Mouse (Mus musculus) heart, postnatal 0 days (tissue): ENCODE data around the gene Slmap. TPM values are rescaled to one million over a fixed set of nuclear protein-coding genes. Genes with fewer than 3 reads are reported as not detected.

Experiments used
- ATAC-seq: fragments of 200-750 bp; cut with Nextera tagmentation; 2 replicates; pipeline ENCODE4 v1.8.0; 2017; ENCODE audit warnings: low read depth, moderate number of reproducible peaks, moderate library complexity; ENCODE audit not compliant: insufficient read depth
- DNase-seq: peaks from one replicate; pipeline ENCODE4 v3.0.0-alpha.2; 2016; ENCODE audit warnings: low spot score
- H3K27ac ChIP-seq: fragments of 300-500 bp; sonication (generic); 2 replicates; pipeline ENCODE4 v1.5.1; 2014; ENCODE audit warnings: low read depth, mild to moderate bottlenecking
- H3K27me3 ChIP-seq: fragments of 300-500 bp; sonication (generic); 2 replicates; pipeline ENCODE4 v1.6.1; 2014; ENCODE audit warnings: low read length, mixed read lengths; ENCODE audit not compliant: control insufficient read depth, insufficient read depth
- H3K36me3 ChIP-seq: fragments of 300-500 bp; sonication (generic); replicated peaks from 2 replicates; pipeline ENCODE4 v1.6.1; 2014; ENCODE audit warnings: low read length, mixed read lengths; ENCODE audit not compliant: control insufficient read depth, insufficient read depth
- H3K4me1 ChIP-seq: fragments of 300-500 bp; sonication (generic); 2 replicates; pipeline ENCODE4 v1.6.1; 2014; ENCODE audit warnings: antibody characterized with exemption; ENCODE audit not compliant: control insufficient read depth, insufficient read depth
- H3K4me2 ChIP-seq: fragments of 300-500 bp; sonication (generic); 2 replicates; pipeline ENCODE4 v1.6.1; 2014; ENCODE audit warnings: low read depth, mild to moderate bottlenecking, low read length, moderate library complexity
- H3K4me3 ChIP-seq: fragments of 300-500 bp; sonication (generic); 2 replicates; pipeline ENCODE4 v1.5.1; 2014; ENCODE audit warnings: low read depth, low read length
- H3K9ac ChIP-seq: fragments of 300-500 bp; sonication (generic); replicated peaks from 2 replicates; pipeline ENCODE4 v1.6.1; 2014; ENCODE audit warnings: low read depth, low read length, mixed read lengths
- H3K9me3 ChIP-seq: fragments of 300-500 bp; sonication (generic); replicated peaks from 2 replicates; pipeline ENCODE4 v1.6.1; 2016; ENCODE audit warnings: low read length; ENCODE audit not compliant: control insufficient read depth
- CTCF ChIP-seq: IDR thresholded peaks from 2 replicates; pipeline ENCODE4 v1.5.1; 2016; ENCODE audit warnings: antibody characterized with exemption, control low read depth, low read depth
- EP300 ChIP-seq: IDR thresholded peaks from 2 replicates; pipeline ENCODE4 v1.6.1; 2016; ENCODE audit warnings: antibody characterized with exemption, low read depth
- WGBS: fragments of 180-500 bp; shearing (Covaris S2); extraction: QIAGEN DNeasy Blood & Tissue Kit; methylation state at CpG from one replicate; pipeline ENCODE4 v1.1.7; 2014; 5-methylcytosine and 5-hydroxymethylcytosine counted together
- polyA plus RNA-seq: library from polyadenylated mRNA; unstranded; fragments of >200 nt; fragmentation: Nextera tagmentation; extraction: Ambion mirVana; gene quantifications from 2 replicates; pipeline ENCODE4 v1.2.1, GENCODE M21; 2015
- total RNA-seq: library from RNA; depleted of rRNA; stranded (reverse); fragments of >200 nt; gene quantifications from 2 replicates; pipeline ENCODE4 v1.2.3, GENCODE M21; 2014; ENCODE audit warnings: low replicate concordance

Gene Slmap
- total and polyA plus RNA-seq, 2 experiments from 2014 or later: 140 to 146 TPM

DNA sequence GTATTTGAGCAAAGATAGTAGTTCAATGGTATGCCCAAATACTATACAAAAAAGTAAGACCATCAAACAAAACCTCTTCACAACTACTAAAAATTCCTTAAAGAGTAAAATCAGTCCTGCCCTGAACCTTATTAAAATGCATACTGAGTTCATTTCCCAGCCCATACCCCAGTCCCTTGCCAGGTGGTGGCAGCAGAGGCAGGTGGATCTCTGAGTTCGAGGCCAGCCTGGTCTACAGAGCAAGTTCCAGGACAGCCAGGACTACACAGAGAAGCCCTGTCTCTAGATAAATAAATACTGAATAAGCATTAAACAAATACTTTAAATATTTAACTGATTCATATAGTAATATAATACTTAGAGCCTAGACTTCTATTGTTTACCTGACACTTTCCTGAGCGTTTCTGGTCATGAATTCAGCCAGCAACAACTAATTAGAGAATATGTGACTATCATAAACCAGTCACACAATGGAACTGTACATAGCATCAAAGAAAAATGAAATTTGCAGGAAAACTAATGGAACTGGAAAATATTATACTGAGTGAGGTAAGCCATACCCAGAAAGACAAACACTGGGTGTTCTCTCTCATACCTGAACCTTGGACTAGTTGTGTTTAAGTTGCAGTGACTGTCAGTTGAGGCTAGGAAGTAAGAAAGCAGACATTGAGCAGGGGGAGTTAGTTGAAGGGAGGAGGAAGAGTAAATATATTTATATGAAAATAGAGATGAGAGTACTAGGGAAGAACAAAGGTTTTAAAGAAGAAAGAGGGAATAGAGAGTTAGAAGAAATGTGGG lies 34.4 kb downstream of the Slmap start:
- Histone ChIP-seq H3K36me3 (no peaks in the 10 kb centered on the region), H3K9ac (no peak overlapping the region), H3K4me1 (0 out of 2 replicates have a peak, but pooled peaks cover 6% of the 10 kb centered on the region), H3K9me3 (no peaks in the 10 kb centered on the region), H3K4me3 (no peak overlapping the region), H3K27ac (no peak overlapping the region), H3K27me3 (no peaks in the 10 kb centered on the region), H3K4me2 (no peak overlapping the region)
- TF ChIP-seq EP300: no peak
- TF ChIP-seq CTCF: no peak
- no peak for DNase-seq
- 88% methylated on average over 2 of the region's 2 CpGs for WGBS
- ATAC-seq: no peak

DNA sequence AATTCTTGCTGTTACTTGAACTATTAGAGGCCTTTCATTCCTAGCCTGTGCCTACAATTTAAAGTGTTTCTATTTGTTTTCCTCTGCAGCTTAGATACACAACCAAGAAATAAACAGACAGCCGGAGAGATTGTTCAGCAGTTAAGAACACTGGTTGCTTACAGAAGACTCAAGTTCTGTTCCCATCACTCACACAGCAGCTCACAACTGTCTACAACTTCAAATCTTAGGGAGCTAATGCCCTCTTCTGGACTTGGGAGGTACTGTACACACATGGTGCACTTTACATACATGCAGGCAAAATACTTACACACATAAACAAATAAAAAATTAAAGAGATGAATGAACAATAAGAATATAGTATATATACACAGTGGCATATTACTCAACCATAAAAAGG lies 39.7 kb downstream of the Slmap start:
- no peak overlapping the region for H3K4me3 ChIP-seq
- H3K27me3 ChIP-seq: no peaks in the 10 kb centered on the region
- H3K27ac ChIP-seq: no peak overlapping the region
- no peak overlapping the region for H3K4me2 ChIP-seq
- no peaks in the 10 kb centered on the region for H3K36me3 ChIP-seq
- DNase-seq (no peak), ATAC-seq (no peak)
- no peak for TF ChIP-seq EP300
- TF ChIP-seq CTCF: no peak; the same call in 1 of the 2 replicates
- no peaks in the 10 kb centered on the region for H3K4me1 ChIP-seq
- H3K9me3 ChIP-seq: no peaks in the 10 kb centered on the region
- WGBS: 92% methylated on average over 1 of the region's 1 CpGs
- H3K9ac ChIP-seq: no peak overlapping the region

DNA sequence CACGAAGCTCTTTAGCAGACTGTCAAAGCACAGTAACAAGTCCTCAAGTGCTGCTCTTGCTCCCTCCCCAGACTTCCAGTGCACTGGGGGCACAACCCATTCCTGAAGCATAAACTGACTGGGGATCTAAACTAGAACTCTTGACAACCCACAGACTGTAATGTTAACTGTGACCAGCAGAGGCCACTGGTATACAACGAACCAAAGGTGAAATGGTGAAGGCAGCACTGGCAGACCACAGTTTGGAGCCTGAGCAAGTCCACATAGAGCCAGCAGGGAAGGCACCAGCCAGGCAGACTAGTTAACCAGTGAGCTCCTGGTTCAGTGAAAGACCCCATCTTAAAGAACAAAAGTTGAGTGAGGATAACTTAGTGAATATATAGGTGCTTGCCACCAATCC lies 43.6 kb downstream of the Slmap start:
- peak; percentile 97 for TF ChIP-seq CTCF
- no peak for TF ChIP-seq EP300
- Histone ChIP-seq H3K36me3 (no peaks in the 10 kb centered on the region), H3K9ac (no peak overlapping the region), H3K27ac (no peak overlapping the region), H3K9me3 (no peaks in the 10 kb centered on the region), H3K4me3 (no peak overlapping the region), H3K4me1 (no peaks in the 10 kb centered on the region), H3K27me3 (no peaks in the 10 kb centered on the region), H3K4me2 (no peak overlapping the region)
- ATAC-seq (peak; percentile 73), DNase-seq (peak; percentile 81)
- WGBS: 20% methylated on average over 2 of the region's 2 CpGs

DNA sequence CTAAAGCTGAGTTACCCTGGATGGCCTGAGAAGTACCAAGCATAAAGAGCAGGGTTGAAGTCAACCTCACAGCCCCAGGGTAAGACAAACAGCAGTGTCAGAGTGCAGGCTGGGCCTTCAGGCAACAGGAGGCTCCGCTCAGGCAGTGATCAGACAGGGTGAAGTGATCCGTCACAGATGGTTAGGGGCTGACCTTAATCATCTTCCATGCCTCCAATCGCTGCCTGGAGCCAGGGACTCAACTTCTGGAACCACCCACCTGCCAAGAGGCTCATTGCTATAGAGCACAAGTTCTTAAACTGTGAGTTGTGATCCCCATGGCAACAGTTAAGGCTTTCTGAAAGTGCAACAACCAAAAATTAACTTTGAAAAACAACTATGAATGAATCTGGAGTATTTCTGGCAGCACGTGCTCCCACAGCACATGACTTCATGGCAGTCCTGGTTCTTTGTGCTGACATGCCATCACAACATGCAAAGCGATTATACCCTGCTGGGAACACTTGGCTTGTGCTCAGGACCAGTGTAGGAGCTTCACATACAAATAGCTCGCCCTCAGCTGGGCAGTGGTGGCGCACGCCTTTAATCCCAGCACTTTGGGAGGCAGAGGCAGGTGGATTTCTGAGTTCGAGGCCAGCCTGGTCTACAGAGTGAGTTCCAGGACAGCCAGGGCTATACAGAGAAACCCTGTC lies 46.3 kb downstream of the Slmap start:
- no peak overlapping the region for H3K4me2 ChIP-seq
- H3K36me3 ChIP-seq: no peaks in the 10 kb centered on the region
- ATAC-seq (0 out of 2 replicates have a peak, but pooled peaks have one; percentile 44), DNase-seq (no peak)
- no peaks in the 10 kb centered on the region for H3K9me3 ChIP-seq
- H3K4me3 ChIP-seq: no peak overlapping the region
- H3K27ac ChIP-seq: no peak overlapping the region; the same call in 1 of the 2 replicates
- 67% methylated on average over 9 of the region's 9 CpGs for WGBS
- no peaks in the 10 kb centered on the region for H3K4me1 ChIP-seq
- TF ChIP-seq CTCF (no peak), EP300 (no peak)
- no peak overlapping the region for H3K9ac ChIP-seq
- H3K27me3 ChIP-seq: no peaks in the 10 kb centered on the region

DNA sequence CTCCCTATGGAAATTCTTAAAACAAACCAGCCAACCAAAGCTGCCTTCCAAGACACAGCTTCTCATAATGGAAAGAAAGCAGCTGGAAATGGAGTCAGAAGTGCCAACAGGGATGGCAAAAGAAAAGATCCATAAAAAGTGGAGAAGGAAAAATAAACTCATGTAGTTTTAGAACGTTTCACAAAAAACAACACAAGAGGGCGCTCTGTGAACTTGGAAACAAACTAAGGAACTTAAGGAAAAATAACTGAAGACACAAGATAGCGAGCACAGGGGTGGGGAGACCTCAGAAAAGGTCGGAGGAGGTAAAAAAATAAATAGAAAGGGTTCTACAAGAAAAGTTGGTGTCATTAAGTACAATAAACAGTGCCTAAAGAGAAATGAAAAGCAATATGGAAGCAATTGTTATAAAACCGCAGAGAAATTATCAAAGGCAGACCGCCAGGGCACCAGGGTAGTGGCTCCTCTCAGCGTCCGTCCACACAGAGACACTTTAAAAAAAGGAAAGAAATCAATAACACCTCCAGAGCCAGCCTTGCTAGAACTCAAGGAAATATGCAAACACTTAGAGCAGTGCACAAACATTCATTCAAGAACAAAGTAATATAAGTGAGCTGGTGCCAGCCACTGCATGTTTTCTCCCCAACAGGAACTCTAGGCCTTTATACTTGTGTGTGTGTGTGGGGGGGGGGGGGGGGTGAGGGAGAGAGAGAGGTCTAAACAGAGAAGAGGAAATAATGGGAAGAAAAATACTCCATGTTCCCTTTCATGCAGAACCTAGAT lies 48.1 kb downstream of the Slmap start:
- Histone ChIP-seq H3K4me3 (no peak overlapping the region), H3K36me3 (no peaks in the 10 kb centered on the region), H3K4me2 (no peak overlapping the region), H3K4me1 (no peaks in the 10 kb centered on the region), H3K27ac (no peak overlapping the region), H3K27me3 (no peaks in the 10 kb centered on the region), H3K9ac (no peak overlapping the region), H3K9me3 (no peaks in the 10 kb centered on the region)
- DNase-seq (no peak), ATAC-seq (no peak)
- 45% methylated on average over 8 of the region's 8 CpGs for WGBS
- TF ChIP-seq CTCF (peak; percentile 44), EP300 (no peak)
